Mouse (Mus musculus) lung, postnatal 14 days (tissue): ENCODE data around the gene Klhl18.
A peak's percentile ranks its signal among the peaks of the same experiment; 100 is the strongest.

ENCODE experiments used
- DNase-seq: peaks from one replicate; pipeline ENCODE4 v3.0.0; 2021

Klhl18 gene

DNA sequence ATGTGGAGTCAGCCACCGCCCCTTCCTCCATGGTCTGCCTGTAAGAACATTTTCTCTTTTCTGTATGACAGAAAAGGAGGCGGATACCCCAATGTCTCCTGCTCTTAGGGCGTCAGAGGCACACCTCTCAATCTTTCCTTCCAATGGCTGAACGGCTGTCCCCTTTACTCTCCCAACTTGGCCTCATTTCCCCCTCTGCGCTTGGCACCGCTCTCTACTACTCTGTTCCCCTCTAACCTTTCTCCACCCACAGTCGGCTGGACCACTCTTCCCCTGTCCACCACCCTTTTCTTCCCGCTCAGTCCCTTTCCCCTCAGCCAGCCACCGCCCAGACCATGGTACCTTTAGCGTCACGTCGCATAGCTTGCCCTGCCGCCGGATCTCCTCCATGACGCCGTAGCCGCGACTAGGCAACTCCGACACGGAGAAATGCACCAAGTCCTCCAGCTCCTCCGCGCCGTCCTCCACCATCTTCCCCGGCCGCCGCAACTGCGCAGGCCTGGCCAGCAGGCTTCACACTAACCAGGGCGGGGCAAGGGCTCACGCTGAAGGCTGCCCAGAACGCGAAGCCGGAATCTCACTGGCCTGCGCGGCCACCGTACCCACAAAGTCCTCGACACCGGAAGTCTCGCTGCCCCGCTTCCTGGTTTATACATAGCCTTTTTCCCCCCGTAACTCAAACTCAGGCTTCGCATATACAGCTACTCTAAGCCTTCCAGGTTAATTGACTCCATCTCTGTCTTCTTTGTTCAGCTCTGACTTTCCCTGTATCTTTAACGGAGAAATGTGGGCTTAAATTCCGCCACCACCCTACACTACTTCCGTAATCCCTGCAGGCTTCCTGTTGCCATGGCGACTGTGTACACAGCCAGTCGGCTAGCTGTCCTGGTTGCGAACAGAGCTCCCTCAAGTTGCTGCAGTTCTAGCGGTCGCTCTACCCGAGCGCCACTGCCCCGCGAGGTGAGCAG lies at the start of gene Klhl18, which contains the start of gene Kif9:
Gene Klhl18 (minus strand): TSS at position 571 of the 968 bp plus-strand sequence.
Gene Kif9 (plus strand): TSS at position 835 of the 968 bp plus-strand sequence.
- DNase-seq: peak; percentile 97

DNA sequence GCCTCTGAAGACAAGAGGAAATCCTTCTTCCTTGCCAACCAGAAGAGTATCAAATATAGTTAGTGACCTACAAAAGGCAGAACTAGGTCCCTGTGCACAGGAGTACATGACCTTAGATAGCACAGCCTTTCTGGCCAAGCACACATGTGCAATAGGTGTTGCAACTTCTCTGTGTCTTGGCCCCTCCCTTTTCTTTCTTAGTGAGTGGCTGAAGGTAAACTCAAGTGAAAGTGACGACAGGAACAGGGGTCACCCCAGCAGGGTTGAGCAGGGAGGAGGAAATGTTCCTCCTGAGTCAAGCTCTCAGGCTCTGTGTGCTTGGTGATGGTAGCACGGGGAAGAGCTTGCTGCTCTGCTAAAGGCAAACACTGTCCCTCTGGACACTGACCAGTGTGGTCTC lies 49.2 kb upstream of the Klhl18 start:
- DNase-seq: peak; percentile 8

DNA sequence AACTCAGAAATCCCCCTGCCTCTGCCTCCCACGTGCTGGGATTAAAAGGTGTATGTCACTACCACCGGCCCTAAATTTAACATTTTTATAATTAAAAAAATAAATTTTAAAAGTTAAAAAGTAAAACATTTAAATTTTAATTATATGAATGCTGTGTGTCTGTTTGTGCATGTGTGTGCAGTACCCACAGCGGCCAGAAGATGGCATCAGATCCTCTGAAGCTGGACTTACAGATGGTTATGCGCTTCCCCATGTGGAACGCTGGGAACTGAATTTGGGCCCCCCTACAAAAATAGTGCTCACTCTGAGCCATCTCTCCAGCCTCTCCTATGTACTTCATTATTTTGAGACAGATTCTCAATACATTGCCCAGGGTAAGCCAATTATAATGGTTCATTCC lies 14.4 kb upstream of the Klhl18 start:
- DNase-seq: peak; percentile 14

DNA sequence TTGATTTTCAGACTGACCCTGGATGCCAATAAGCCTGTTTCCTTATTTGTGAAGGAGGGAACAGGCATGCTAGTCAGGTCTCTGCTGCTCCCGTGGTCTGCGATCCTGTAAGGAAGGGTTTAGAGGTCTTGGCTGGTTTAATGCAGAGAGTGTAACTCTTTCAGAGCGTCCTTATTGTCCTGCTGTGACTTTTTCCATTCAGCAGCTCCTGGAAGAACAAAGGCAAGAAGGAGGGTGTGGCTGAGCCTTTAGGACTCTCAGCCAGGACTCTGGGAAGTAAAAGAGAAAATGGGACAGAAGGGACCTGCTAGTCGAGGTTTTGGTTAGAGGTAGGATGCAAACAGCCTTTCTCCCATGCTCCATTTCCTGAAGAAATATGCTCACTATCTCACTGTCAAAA lies 12.3 kb upstream of the Klhl18 start:
- DNase-seq: no peak

DNA sequence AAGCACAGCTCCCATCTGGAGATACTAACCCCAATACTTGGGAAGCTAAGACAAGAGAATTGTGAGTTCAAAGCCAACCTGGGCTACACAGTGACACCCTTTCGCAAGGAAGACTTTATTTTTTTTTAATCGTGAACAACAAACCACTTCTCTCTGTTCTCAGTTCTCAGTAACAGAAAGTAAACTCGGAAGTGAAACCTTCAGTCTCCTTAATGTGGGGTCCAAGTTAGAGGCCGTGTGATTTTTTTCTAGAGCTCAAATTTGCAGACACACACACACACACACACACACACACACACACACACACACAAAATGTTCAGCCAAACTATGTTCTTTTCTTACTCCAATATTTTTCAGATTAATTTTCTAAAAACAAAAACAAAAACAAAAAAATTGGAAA lies 2.1 kb upstream of the Klhl18 start:
- DNase-seq: no peak

DNA sequence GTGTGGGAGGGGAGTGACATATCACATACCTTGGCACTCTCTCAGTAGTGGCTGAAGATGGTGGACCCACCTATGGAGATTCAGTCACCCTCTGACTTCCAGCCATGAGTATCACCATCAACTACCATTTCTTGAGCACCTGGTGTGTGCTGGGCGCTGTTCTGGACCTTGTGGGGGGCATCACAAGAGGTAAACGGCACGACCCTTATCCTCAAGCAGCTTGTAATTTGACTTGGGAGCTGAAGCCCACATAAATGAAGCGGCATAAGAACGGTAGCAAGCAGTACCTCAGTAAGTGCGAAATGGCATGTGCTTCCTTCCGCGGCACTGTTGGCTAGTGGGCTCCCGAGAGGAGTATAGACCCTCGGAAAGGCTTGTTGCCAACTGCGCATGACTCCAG lies 1.5 kb upstream of the Klhl18 start:
- no peak for DNase-seq

DNA sequence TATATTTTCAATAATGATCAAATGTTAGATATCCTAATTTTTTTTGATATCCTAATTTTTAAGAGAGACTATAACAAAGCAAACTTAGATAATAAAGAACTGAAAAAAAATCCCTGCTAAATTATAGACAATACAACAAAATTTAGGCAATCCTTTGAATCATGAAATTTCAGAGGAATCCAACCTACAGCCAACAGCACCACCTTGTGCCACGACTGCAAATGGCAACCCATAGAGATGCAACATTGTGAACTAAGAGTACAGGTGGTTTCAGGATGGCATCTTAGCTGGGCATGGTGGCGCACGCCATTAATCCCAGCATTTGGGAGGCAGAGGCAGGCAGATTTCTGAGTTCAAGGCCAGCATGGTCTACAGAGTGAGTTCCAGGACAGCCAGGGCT lies 10.3 kb downstream of the Klhl18 start:
- peak; percentile 53 for DNase-seq

DNA sequence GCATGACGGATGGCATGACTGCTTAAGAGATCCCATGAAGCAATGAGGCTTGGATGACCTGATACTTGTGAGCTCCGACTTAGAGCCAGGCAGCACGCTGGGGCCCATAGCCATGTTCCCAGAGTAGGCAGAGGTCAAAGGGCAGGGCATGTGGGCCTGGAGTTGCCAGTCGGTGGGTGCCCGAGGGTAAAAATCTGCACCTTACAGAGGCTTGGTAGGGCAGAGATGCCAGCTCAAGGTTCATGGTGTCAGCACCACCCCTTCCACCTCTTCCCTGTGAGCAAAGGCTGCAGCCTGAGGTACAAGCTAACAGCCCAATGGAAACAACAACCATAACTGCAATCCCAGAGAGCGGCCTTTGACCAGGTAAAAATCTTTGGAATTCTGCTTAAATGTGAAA lies 11.2 kb downstream of the Klhl18 start:
- no peak for DNase-seq

DNA sequence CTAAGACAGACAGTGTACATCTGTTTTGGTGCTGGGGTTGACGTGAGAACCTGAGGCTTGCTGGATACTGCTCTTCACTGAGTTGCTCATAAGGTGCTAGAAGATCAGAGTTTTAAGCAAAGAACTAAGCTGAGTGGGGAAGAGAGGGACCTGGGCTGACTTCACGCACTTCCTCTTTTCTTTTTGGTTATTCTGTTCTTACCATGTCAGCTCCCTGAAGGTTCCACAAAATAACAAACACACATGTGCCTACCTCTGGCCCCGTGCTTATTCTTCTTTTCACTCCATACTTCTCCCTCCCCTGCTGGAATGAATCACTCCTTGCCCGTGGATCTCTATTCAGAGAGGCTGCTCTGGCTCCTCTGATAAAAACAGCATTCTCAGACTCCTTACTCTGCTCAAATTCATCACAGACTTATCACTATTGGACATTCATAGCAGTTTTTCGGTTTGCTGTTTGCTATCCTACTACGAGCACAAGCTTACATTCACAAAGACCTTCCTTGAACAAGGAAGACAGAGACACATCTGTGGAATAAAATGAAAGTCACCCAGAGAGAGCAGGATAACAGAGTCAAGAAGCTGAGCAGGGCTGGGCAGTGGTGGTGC lies 12.4 kb downstream of the Klhl18 start:
- no peak for DNase-seq

DNA sequence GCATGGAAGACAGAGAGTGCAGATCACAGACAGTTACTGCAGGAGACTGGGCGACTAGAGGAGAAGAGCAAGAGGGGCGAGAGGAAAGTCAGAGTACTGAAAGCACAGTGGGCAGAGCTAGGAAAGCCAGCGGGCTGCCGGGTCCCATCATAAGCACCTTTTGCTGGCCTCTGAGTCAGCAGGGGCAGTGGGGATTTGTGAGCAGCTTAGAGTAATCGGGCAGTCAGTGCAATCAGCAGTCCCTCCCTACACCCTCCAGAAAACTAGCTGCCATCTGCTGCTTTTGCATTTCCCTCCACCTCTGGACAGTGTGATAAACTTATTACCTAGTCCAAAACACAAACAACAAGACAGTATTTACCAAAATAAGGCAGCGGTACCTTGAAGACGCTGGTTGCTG lies 14.2 kb downstream of the Klhl18 start:
- no peak for DNase-seq

DNA sequence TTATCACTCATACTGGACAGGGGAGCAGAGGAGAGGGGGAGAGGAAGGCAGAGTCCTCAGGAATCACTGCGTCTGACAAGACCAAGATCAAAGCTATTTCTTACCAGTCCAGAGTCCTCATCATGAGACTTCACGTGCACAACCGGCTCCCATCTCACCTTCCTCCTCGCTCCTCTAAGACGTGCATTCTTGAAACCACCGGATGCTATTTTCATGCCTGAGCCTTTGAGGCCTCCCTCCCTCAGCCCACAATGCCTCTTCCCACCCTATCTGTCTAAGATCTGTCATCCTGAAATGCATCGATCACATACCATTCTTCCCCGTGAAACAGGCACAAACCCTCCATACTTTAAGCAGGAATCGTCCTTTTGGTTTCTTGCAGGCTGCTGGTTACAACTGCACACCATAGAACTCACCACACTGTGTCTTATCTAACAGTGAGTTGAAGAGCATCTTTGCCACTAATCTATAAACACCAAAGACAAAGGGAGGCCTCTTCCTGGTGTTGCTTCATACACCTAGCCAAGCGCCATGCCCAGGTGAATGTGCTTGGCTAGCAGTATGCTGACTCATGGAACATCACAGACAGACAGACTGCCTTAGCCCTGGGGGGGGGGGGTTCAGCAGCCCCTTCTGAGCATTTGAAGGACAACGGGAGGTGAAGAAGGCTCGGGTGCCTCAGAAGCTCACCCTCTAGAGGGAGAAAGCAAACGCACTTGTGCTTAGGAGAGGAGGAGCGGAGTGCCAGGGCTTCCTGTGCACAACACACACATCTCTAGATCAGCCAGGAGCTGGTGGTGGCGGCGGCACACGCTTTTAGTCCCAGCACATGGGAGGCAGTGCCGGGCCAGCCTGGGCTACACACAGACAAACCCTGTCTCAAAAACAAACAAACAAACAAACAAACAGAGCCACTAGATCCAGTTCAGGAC lies 15.3 kb downstream of the Klhl18 start:
- no peak for DNase-seq

DNA sequence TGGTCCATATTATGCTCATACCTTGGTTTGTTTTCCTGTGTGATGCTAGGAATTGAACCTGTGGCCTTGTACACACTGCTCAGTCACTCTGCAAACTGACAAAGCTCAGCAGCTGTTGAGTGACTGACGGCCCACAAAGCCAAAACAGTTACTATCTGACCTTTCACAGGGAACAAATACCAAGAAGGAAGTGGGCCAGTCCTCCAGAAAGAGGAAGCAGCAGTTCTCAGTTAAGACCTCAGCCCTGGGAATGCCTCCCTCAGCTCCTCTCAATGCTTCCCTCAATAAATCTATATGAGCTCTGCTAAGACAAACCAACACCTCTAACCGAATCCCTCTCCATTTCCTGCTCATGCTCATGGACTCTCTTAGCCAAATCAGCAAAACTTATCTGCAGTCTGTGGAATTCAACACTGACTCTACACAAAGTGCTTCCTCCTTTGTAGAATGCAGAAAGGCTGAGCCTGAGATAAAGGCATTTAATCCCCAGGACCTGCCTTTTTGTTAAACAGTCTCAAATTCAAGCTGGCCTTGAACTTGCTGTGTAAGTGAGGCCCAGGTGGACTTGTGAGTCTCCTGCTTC lies 17.3 kb downstream of the Klhl18 start:
- DNase-seq: no peak

DNA sequence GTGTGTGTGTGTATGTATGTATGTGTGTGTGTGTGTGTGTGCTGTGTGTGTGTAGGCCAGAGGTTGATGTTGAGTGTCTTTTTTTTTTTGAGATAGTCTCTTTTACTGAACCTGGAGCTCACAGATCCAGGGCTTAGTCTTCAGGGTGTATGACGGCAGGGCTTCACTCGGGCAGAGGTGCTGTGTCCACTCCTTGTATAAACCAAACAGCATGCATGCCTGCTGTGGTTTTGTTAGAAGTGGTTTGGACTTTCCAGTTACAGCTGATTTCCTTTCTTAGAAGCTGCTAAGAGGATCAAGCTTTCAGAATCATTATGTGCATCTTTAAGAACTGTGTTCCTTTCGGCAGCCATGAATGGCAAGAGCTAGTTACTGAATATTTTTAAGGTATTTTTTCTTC lies 18.6 kb downstream of the Klhl18 start:
- DNase-seq: no peak

DNA sequence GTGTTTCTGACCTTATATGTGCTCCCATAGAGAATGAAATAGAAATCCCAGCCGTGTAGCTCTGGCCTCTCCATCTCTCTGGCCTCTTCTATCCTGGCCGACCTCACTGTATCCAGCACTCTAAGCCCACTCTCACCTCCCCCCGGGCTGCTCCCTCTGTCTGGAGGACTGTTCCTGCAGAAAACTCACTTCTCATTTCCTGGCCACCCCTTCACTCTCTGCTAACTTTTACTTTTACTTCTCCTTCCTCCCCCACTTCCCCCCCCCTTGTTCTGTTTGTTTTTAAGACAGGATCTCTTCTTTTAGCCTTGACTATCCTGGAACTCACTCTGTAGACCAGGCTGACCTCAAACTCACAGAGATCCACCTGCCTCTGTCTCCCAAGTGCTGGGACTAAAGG lies 24.0 kb downstream of the Klhl18 start:
- no peak for DNase-seq

DNA sequence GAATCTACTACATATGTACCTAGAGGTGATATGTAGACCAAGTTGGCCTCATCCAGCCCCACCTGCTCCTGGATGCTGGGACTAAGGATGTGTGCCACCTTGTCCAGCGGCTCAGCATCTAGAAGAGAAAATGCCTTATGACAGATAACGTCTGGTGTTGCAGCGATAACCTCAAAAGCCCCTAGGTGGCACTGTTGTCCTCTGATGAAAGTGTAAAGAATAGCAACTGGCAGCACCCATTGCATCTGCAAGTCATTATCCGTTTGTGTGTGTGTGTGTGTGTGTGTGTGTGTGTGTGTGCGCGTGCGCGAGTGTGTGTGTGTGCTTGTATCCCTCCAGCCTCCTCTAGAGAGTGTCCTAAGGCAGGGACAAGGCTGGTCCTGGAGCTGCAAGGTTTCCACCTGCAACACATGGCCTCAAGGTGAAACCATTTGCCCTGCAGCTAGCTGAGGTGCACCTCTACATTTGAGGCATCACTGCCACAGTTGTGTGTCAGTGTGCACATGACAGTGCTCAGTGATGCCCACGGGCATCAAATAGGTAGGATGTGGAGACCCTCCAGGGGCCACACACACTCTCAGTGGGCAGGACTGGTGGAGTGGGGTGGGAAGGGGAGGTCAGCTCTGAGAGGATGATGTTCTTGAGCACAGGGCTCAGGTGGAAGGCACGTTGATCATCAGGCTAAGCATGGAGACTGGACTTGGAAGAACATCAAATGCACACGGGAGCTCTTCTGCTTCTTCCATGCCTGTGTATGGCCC lies 27.5 kb downstream of the Klhl18 start:
- peak; percentile 82 for DNase-seq

DNA sequence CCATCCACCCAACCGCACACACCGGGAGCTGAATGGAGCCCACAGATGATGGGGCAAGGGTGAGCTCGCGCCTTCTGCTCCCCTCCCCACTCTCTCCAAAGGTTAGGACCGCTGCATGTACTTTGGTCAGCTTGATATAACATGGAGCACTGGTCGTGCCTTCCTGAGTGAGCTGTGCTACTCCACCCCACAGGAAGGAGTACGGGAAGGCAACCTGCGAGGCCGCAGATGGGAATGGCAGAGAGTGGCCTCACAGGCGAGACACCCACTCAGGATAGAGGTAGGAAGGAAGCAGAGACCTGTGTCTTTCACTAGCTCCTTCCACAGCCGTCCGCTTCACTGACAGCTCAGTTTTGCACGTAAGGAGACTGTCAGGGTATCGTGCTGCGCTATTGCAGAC lies 28.1 kb downstream of the Klhl18 start:
- no peak for DNase-seq

DNA sequence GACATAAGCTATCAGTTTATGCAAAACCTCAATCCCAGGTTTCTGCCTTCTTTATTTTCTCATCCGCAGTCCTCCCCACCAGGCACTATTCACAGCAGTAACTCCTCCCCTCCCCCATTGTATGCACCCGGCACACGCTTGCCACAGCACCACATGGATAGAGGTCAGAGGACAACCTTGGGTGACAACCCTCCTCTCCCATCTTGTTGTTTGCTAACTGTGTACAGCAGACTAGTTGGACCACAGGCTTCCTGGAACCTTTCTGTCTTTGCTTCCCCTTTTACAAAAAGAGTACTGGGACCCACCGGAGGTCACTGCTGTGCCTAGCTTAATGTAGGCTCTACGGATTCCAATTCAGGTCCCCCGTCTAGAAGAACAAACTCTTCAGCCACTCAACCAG lies 35.9 kb downstream of the Klhl18 start:
- no peak for DNase-seq

DNA sequence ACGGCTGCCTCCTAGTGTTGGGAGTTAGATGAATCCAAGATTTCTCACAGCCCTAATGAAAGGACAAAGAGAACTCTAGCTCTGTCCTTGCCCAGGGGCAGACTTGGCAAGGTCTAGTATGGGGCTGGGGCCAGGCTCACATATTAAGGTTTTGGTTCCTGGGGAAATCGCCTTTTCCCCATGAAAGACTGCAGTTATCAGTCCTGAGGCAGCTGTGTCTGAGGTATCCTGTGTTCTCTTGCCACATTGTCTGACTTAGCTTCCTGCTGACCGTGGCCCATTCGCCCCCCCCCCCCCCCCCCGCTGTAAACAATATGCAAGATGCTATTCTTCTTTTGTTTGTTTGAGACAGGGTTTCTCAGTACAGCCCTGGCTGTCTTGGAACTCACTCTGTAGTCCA lies 36.4 kb downstream of the Klhl18 start:
- DNase-seq: peak; percentile 9

DNA sequence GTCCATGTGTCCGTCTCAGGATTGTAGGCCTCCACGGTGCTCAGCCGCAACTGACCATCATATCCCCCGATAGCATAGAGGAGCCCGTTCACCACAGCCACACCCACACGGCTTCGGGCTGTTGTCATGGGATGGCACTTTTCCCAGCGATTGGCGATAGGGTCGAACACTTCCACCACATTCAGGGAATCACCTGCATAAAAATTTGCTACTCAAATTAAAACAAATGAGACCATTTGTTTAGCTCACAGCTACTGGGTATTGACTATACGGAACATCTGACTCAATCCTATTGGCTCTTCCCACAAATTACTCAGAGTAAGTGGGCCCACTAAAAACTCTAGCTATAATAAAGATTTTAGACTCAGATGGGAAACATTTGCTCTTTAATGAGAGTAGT lies 40.5 kb downstream of the Klhl18 start:
- no peak for DNase-seq

DNA sequence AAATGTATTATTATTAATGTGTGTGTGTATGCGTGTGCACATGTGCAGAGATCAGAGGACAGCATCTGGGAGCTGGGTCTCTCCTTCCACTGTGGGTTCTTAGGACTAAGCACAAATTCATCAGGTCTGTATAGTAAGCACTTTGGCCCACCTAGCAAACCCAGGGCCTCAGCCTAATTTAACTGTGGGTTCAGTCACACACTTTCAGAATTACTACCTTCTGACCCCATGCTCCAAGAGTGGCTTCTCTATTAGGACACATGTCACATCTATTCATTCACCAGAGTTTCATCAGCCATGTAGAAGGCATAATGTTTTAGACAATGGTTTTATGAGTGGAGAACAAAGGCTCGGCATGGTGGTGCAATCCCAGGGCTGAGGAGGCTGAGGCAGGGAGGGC lies 43.4 kb downstream of the Klhl18 start:
- no peak for DNase-seq

DNA sequence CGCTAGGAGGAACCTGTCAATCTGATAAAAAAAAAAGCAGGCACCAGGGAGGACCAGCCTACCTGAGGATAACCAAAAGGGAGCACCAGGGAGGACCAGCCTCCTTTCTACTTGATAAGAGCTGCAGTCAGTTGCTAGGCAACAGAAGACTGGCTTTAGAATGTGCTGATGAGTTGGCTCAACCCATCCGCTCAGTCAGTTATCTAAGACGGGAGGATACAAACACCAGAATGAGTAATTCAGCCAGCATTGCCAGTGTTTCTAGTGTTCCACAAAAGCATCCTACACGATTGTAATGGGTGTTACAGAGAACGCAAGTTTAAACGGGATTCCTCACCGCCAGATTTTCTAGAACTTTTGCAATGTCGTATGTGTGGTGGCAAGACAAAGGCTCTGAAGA lies 45.3 kb downstream of the Klhl18 start:
- no peak for DNase-seq

DNA sequence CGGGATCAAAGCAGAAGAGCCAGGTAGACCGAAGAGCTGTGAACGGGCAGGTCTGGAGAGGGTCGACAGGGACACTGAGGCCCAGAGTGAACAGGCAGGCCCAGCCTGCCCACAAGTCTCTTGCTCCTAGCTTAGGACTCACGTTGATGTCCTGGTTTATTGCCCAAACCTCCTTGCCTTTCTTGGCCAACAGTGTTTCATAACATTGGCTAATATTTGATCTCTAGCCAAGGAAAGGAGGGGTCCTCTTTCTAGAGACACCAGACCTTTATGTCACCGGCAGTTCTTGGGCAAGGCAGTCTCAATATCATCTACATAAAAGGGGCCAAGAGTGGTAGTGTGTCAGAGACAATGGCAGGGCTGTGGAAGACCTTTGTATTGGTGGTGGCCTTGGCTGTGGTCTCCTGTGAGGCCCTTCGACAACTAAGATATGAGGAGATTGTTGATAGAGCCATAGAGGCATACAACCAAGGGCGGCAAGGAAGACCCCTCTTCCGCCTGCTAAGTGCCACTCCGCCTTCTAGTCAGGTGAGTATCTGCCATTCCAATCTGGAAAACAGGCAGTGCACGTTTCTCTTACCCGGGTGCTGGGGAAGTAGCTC lies 56.9 kb downstream of the Klhl18 start, which contains the start of gene Ngp:
Gene Ngp (plus strand): TSS at position 237 of the 602 bp plus-strand sequence.
- DNase-seq: no peak
